Mouse (Mus musculus) hindbrain, embryonic 16.5 days (tissue): Measurements from ENCODE around the gene Wfdc21. TPM values are rescaled to one million over a fixed set of nuclear protein-coding genes. Genes with fewer than 3 reads are reported as not detected.

Experiments
- ATAC-seq: fragments of 200-750 bp; cut with Nextera tagmentation; 2 replicates; pipeline ENCODE4 v1.8.0; 2017; ENCODE audit warnings: moderate TSS enrichment, moderate library complexity
- H3K27ac ChIP-seq: fragments of 300-500 bp; sonication (generic); 2 replicates; pipeline ENCODE4 v1.5.1; 2014; ENCODE audit warnings: low read depth, mild to moderate bottlenecking, control low read depth, low read length, moderate library complexity
- H3K27me3 ChIP-seq: fragments of 300-500 bp; sonication (generic); replicated peaks from 2 replicates; pipeline ENCODE4 v1.6.1; 2014; ENCODE audit warnings: low read length; ENCODE audit not compliant: control insufficient read depth, insufficient read depth
- H3K36me3 ChIP-seq: fragments of 300-500 bp; sonication (generic); 2 replicates; pipeline ENCODE4 v1.6.1; 2014; ENCODE audit warnings: mild to moderate bottlenecking, low read length, moderate library complexity, mixed read lengths; ENCODE audit not compliant: control insufficient read depth, insufficient read depth
- H3K4me1 ChIP-seq: fragments of 300-500 bp; sonication (generic); 2 replicates; pipeline ENCODE4 v1.6.1; 2014; ENCODE audit warnings: low read depth, low read length; ENCODE audit not compliant: control insufficient read depth, insufficient read depth
- H3K4me2 ChIP-seq: fragments of 300-500 bp; sonication (generic); 2 replicates; pipeline ENCODE4 v1.6.1; 2014; ENCODE audit warnings: mild to moderate bottlenecking, low read length, control low read depth, moderate library complexity
- H3K4me3 ChIP-seq: fragments of 300-500 bp; sonication (generic); 2 replicates; pipeline ENCODE4 v1.5.1; 2014; ENCODE audit warnings: mild to moderate bottlenecking, low read length, control low read depth, moderate library complexity
- H3K9ac ChIP-seq: fragments of 300-500 bp; sonication (generic); 2 replicates; pipeline ENCODE4 v1.6.1; 2014; ENCODE audit warnings: low read depth, mild to moderate bottlenecking, control low read depth, low read length, moderate library complexity
- H3K9me3 ChIP-seq: fragments of 300-500 bp; sonication (generic); 2 replicates; pipeline ENCODE4 v1.6.1; 2014; ENCODE audit warnings: mild to moderate bottlenecking, low read length, moderate library complexity; ENCODE audit not compliant: control insufficient read depth
- WGBS: fragments of 180-500 bp; shearing (Covaris S2); extraction: QIAGEN DNeasy Blood & Tissue Kit; methylation state at CpG from one replicate; pipeline ENCODE4 v1.1.7; 2014; 5-methylcytosine and 5-hydroxymethylcytosine counted together
- polyA plus RNA-seq: library from polyadenylated mRNA; unstranded; fragments of >200 nt; fragmentation: Nextera tagmentation; extraction: Ambion mirVana; gene quantifications from 2 replicates; pipeline ENCODE4 v1.2.1, GENCODE M21; 2015

The Wfdc21 gene
- polyA plus RNA-seq, 1 experiment from 2014 or later: not detected

DNA sequence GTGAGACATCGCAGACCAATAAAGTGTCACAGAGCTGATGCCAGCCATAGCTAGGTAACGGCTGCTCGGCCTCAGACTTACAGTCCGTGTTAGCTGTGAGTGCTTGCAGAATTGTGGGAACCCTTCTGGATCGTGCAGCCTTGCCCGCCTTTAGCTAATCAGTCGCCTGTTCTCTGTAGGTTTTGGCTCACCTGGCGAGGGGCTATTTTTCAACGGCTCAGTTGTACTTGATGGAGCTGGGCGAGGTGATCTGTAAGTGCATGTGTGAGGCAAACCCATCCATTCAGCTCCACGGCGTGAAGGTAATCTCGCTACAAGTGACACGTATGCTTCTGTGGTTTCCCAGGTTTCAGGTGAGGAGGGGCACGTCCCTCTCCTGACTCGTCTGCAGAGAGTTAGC lies 27.0 kb downstream of the Wfdc21 start:
- no peaks in the 10 kb centered on the region for H3K4me1 ChIP-seq
- H3K27ac ChIP-seq: no peak overlapping the region
- no peaks in the 10 kb centered on the region for H3K27me3 ChIP-seq
- no peak overlapping the region for H3K4me3 ChIP-seq
- H3K9ac ChIP-seq: no peak overlapping the region
- H3K9me3 ChIP-seq: no peaks in the 10 kb centered on the region
- H3K36me3 ChIP-seq: peaks cover 47% of the 10 kb centered on the region
- ATAC-seq: no peak
- WGBS: 96% methylated on average over 16 of the region's 16 CpGs
- no peak overlapping the region for H3K4me2 ChIP-seq

DNA sequence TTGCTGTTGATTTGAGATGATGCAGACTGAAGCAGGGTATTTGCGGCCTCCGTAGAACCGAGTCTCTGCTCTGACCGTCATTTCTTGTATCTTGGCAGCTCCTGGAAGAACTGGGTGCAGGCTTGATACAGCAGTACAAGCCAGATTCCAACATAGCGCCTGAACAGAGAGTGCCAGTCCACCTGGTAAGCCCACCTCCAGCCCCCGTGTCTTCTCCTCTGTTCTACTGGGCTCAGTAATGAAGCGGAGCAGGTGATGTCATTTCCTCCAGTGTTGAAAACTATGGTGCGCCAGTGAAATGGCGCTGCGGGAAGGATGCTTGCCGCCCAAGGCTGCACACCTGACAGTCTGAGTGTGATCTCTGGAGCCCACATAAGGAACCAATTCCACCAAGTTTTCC lies 27.6 kb downstream of the Wfdc21 start:
- no peaks in the 10 kb centered on the region for H3K27me3 ChIP-seq
- no peak for ATAC-seq
- H3K4me3 ChIP-seq: no peak overlapping the region
- no peaks in the 10 kb centered on the region for H3K9me3 ChIP-seq
- no peak overlapping the region for H3K9ac ChIP-seq
- peaks cover 50% of the 10 kb centered on the region for H3K36me3 ChIP-seq
- no peaks in the 10 kb centered on the region for H3K4me1 ChIP-seq
- 95% methylated on average over 11 of the region's 11 CpGs for WGBS
- H3K4me2 ChIP-seq: no peak overlapping the region
- H3K27ac ChIP-seq: no peak overlapping the region

DNA sequence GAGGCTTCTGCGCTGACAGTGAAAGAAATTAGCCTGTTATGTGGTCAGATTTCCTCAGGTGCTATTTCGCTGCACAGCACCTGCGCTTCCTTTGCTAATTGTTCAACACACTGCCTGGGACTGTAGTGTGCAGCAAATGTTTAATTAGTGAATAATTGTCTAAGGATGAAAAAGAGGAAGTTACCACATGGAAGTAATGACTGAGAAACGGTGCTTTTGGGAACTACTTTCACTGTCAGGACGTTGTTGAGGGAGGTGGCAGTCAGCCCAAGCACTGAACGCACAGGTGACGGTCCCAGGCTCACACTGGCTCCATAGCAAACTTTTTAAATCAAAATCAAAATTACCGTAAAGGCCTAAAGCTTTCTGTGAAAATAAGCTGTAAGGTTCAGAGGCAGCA lies 30.1 kb downstream of the Wfdc21 start:
- Histone ChIP-seq H3K27ac (no peak overlapping the region), H3K4me2 (no peak overlapping the region), H3K36me3 (peaks cover 64% of the 10 kb centered on the region), H3K4me3 (no peak overlapping the region), H3K27me3 (no peaks in the 10 kb centered on the region), H3K4me1 (no peaks in the 10 kb centered on the region), H3K9me3 (no peaks in the 10 kb centered on the region), H3K9ac (no peak overlapping the region)
- no peak for ATAC-seq
- WGBS: 92% methylated on average over 8 of the region's 8 CpGs

DNA sequence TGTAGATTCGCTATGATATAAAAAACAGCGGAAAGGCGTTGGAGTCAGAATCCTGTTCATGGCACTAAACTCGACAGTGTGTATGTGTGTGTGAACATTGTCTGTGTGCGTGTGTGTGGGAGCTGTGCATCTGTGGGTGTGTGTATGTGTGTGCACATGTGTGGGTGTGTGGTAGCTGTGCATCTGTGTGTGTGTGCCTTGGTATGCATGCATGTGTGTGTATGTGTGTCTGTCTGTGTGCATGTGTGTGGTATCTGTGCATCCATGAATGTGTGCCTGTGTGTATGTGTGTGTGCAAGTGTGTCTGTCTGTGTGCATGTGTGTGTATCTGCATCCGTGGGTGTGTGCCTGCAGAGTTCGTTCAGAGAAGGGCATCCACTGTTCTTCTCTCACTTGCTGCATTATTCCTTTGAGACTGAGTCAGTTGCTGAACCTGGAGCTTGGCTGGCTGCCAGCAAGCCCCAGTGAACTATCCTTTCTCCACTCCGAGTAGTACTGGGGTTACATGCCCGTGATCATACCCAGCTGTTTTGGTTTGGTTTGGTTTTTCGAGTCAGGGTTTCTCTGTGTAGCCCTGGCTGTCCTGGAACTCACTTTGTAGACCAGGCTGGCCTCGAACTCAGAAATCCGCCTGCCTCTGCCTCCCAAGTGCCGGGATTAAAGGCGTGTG lies 37.3 kb downstream of the Wfdc21 start:
- H3K27ac ChIP-seq: no peak overlapping the region
- H3K4me2 ChIP-seq: no peak overlapping the region
- H3K27me3 ChIP-seq: no peaks in the 10 kb centered on the region
- peaks cover 29% of the 10 kb centered on the region for H3K36me3 ChIP-seq
- H3K4me3 ChIP-seq: no peak overlapping the region
- no peaks in the 10 kb centered on the region for H3K4me1 ChIP-seq
- 80% methylated on average over 14 of the region's 14 CpGs for WGBS
- ATAC-seq: no peak
- no peaks in the 10 kb centered on the region for H3K9me3 ChIP-seq
- no peak overlapping the region for H3K9ac ChIP-seq

DNA sequence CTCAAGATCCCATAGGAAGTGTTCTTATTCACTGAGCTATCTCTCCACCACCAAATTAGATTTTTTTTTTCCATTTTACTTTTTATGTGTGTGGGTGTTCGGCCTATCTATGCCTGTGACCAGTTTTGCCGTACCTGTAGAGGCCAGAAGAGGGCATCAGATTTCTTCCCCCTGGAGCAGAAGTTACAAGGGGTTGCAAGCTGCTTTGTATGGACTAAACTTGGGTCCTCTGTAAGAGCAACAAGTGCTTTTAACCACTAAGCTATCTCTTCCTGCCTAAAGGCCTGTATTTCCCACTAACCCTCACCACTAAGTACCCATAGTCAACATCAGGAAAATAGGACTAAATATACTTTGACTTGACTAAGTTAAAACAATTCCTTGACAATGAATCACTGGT lies 37.9 kb downstream of the Wfdc21 start:
- no peak for ATAC-seq
- Histone ChIP-seq H3K27ac (no peak overlapping the region), H3K9ac (no peak overlapping the region), H3K27me3 (no peaks in the 10 kb centered on the region), H3K36me3 (peaks cover 24% of the 10 kb centered on the region), H3K4me1 (no peaks in the 10 kb centered on the region), H3K4me2 (no peak overlapping the region), H3K9me3 (no peaks in the 10 kb centered on the region), H3K4me3 (no peak overlapping the region)
- WGBS: 92% methylated on average over 2 of the region's 2 CpGs

DNA sequence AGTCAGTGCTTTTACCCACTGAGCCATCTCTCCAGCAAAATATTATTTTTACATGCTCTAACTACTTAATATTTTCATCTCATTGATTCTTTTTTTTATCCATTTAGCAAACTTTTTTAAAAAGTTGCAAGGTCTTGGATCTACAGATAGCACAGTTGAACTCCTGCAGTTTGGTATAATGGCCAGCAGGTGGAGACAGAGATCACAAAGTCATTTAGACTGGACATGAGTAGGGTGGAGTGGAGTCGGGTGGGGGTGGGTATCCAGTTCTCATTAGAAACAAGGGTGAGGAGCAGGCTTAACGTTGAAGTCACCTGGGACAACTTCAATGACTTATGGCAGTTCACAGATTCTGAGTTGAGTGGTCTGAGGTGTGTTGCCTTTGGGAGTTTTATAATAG lies 38.6 kb downstream of the Wfdc21 start:
- no peak overlapping the region for H3K4me3 ChIP-seq
- H3K27ac ChIP-seq: no peak overlapping the region
- H3K36me3 ChIP-seq: peaks cover 18% of the 10 kb centered on the region
- no peak overlapping the region for H3K4me2 ChIP-seq
- no peak overlapping the region for H3K9ac ChIP-seq
- no peaks in the 10 kb centered on the region for H3K9me3 ChIP-seq
- 6% methylated on average over 2 of the region's 2 CpGs for WGBS
- H3K4me1 ChIP-seq: no peaks in the 10 kb centered on the region
- peak; percentile 48; the same call in 1 of the 2 replicates for ATAC-seq
- no peaks in the 10 kb centered on the region for H3K27me3 ChIP-seq

DNA sequence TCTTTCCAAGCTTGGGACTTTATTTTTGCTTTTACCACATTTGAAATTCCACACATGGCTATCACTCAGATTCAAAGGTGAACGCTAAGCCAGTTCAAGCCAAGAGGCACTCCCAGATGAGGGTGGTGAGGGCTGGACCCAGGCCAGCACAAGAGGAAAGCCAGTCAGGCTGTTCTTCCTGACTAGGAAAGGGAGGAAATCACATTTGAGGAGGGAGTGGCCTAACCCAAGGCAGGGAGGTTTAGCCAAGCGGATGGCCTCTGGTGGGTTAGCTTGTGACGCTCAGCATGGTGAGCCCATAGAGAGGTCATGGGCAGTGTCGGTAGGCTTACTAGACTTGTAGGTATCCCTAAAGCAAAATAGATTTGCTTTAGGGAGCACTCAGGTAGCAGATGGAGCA lies 40.1 kb downstream of the Wfdc21 start:
- H3K4me1 ChIP-seq: no peaks in the 10 kb centered on the region
- no peak overlapping the region for H3K4me3 ChIP-seq
- H3K27me3 ChIP-seq: no peaks in the 10 kb centered on the region
- no peak overlapping the region for H3K9ac ChIP-seq
- H3K4me2 ChIP-seq: no peak overlapping the region
- no peaks in the 10 kb centered on the region for H3K9me3 ChIP-seq
- peaks cover 5% of the 10 kb centered on the region for H3K36me3 ChIP-seq
- 80% methylated on average over 4 of the region's 4 CpGs for WGBS
- H3K27ac ChIP-seq: no peak overlapping the region
- ATAC-seq: no peak

DNA sequence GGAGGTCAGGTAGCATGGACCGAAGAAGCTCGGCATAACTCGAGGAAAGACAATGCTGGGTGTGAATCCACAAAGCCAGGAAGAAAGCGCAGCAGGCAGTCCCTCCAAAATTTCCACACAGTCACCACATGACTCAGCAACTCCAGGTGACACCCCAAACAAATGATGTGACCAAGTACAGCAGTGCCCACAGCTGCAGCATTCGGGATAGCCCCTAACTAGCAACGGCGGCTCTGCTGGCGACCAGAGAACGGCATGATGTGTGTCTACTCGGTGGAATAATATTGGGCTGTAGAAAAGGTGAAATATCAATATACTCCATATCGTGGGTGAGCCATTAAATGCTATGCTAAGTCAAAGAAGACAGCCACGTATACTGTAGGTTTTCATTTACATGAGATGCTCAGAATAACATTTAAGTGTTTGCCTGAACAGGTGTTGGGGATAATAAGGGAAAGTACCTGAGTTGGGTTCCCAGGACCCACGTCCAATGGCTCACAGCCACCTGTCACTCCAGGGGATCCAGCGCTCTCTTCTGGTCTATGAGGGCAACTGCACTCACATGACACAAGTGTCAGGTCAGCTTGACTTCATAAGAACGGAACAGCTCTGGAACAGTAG lies 40.8 kb downstream of the Wfdc21 start:
- no peaks in the 10 kb centered on the region for H3K4me1 ChIP-seq
- 85% methylated on average over 15 of the region's 15 CpGs for WGBS
- peaks cover 3% of the 10 kb centered on the region for H3K36me3 ChIP-seq
- H3K4me3 ChIP-seq: no peak overlapping the region
- no peak for ATAC-seq
- no peak overlapping the region for H3K9ac ChIP-seq
- H3K27me3 ChIP-seq: no peaks in the 10 kb centered on the region
- no peak overlapping the region for H3K4me2 ChIP-seq
- H3K27ac ChIP-seq: no peak overlapping the region
- H3K9me3 ChIP-seq: no peaks in the 10 kb centered on the region

DNA sequence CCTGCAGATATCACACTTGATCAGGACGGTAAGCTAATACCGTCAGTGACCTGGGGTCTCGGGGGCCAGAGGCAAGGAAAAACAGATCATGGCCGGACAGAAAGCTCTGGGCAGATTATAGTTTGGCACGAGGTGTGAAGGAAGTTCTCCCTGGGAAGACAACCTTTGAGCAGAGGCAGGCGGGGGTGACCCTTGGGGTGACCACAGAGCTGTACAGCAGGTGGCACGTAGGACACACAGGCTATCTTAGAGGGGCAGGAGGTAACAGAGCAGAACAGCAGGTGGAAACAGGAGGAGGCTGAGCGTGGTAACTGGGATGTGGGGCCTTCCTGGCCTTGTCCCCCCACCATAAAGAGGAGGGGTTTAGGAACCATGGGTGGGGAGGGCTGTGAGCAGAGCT lies 41.6 kb downstream of the Wfdc21 start:
- Histone ChIP-seq H3K4me3 (no peak overlapping the region), H3K4me2 (no peak overlapping the region), H3K27me3 (no peaks in the 10 kb centered on the region), H3K36me3 (no peaks in the 10 kb centered on the region; the same call in 1 of the 2 replicates), H3K4me1 (no peaks in the 10 kb centered on the region), H3K9ac (no peak overlapping the region), H3K27ac (no peak overlapping the region), H3K9me3 (no peaks in the 10 kb centered on the region)
- no peak for ATAC-seq
- 82% methylated on average over 8 of the region's 8 CpGs for WGBS
